Mouse (Mus musculus) spleen, postnatal 10 days (tissue): ENCODE measurements around the gene Gprin2.

Source experiments
- DNase-seq, 2 experiments: peaks; one replicate each; pipeline ENCODE4 v3.0.0; 2021 to 2022; ENCODE audit warnings: low spot score in 2 of 2

Gene Gprin2

GRCm38 (mm10) chr14:34207996-34208395 is 6.5 kb upstream of the Gprin2 start:
- DNase-seq = no peak

DNA sequence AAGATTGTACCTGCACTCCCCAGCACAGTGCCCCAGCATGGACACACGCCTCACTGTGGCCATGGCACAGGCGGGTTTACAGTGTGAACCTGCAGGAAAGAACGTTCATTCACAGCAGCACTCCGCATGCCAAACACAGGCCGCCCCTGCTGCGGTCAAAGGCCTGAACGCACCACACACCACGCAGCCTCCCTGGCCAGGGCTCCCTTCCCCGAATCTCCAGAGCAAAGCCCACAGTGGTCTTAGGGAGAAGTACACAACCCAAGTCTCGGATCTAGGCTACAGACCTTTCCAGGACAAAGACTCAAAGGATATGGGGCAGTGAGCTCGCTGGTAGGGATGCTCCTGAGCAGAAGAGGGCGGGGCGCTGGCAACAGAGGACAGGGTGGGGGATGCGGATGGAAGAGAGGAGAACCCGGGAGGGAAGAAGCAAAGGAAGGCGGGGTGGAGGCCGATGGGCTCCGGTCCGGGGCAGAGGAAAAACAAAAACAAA is 669 bp downstream of the Gprin2 start:
- no peak for DNase-seq

DNA sequence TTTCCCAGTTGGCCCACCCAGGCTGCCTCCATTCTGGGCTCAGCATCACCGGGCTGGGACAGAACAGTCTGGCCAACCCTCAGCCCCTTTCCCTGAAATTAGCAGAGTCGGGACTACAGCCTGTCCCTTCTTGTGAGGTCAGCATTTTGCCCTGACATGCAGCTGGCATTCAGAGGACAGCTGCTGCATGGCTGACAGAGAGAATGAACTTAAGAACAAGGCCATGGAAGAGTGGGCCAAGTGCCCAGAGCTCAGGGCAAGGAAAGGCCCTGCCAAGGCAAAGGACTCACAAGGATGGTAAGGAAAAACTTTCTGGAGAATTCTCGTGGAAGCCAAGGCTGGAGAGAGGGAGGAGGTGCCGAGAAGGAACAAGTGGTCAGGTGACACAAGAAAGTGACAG is 4.7 kb downstream of the Gprin2 start:
- no peak for DNase-seq

DNA sequence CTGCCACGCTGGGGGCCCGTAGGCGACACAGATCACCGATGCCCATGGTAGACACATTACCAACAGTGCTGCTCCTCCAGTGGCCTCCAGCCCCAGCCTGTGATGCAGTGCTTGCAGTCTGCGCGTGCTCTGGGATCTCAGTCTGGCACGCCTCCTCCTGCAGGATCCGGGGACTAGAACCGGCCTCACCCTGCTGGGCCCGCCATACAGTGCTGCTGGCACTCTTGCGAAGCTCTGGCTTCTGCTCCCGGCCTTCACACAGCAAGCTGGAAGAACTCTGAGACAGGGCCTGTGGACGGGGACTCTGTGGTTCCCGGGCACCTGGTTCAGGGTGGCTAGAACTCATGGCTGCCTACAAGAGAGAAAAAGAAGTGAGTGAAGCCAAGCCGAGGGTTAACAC is 6.0 kb downstream of the Gprin2 start:
- no peak for DNase-seq

DNA sequence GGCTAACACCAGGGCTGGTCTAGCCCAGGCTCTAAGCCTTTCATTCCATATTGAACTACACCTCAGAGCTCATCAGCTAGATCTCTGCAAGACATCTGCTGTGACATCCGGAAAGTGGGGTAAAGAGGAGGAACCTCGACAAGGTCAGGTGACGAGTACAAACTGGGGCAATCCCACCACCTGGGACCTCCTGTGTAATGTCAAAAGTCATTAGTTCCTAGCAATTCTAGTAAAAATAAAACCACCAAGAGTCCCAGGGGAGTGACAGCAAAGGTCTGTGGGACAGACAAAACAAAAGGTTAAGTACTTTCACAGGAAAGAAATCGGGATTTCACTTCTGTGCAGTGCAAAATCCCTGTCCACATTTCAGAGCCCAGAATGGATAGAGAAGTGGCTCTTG is 7.6 kb downstream of the Gprin2 start:
- no peak for DNase-seq

- peak in 1 of 2 experiments; percentile 24 for DNase-seq
Observed at GRCm38 (mm10) chr14:34190361-34190760, 11.1 kb downstream of the Gprin2 start.

GRCm38 (mm10) chr14:34188629-34189028 is 12.8 kb downstream of the Gprin2 start:
- peak in 1 of 2 experiments; percentile 41 for DNase-seq

DNA sequence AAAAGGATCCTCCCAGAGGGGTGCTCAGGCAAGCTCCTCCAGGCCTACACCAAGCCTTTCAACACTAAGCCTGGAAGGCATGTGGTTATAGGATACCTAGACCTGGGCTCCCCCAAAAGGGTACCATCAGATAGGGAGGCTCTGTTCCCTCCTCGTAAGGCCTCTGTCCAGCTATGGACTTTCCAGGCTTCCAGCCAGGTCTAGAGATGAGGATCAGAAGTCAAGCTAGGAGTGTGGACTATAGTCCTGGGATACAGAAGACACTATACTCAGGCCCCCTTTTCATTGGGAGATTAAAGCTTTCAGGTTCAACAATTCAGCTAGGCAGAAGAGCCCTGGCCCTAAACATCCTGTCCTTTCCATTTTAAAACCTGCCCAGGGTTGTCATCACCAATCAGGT is 18.4 kb downstream of the Gprin2 start:
- DNase-seq = no peak

- no peak for DNase-seq
Observed at GRCm38 (mm10) chr14:34179351-34179750, 22.1 kb downstream of the Gprin2 start.

DNA sequence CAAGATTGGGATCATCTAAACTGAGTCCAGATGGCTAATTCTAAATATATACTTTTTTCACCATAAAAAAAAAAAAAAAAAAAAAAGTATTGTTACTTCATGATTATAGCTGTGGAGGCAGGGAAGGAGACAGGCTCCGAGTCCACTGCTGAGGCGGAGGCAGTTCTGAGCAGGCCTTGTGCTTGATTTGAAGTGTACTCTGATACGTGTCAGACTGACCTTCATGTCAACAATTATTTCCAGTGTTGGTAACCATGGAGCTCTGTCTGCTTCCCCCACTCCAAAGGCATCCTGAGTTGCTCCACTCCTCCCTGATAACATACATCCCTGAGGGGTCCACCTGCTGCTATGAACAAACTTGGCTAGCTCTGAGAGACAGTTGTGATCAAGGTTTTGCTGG is 30.3 kb downstream of the Gprin2 start:
- no peak for DNase-seq

- no peak for DNase-seq
Observed at GRCm38 (mm10) chr14:34155752-34156151, 45.7 kb downstream of the Gprin2 start.

- peak in 1 of 2 experiments; percentile 49 for DNase-seq
Observed at GRCm38 (mm10) chr14:34154601-34155337, 46.7 kb downstream of the Gprin2 start.

- no peak for DNase-seq
Observed at GRCm38 (mm10) chr14:34152342-34152741, 49.1 kb downstream of the Gprin2 start, which contains the start of gene Npy4r. TSS of gene Npy4r (minus strand) at chr14:34152489.

- DNase-seq = no peak
Observed at GRCm38 (mm10) chr14:34142915-34143314, 58.5 kb downstream of the Gprin2 start.

DNA sequence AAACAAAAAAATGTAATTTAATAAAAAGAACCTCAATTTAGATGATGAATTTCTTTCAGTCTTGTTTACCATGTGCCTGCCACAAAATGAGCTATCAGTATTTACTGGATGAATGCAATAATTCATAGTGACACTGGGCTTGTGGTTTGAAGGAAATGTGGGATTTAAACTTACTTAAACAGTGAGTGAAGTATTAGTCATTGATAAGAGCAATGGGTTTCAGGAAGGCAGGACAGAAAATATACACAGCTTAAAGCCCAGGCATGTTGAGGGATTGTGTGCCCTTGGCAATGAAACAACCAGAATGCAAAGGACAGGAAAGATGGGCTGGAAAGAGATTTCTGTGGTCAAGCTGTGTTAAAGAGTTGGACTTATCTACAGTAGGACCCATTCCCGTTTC is 59.1 kb downstream of the Gprin2 start:
- DNase-seq = no peak

- DNase-seq = no peak
Observed at GRCm38 (mm10) chr14:34139671-34140664, 61.5 kb downstream of the Gprin2 start.
